Mouse (Mus musculus) testis, adult 2 months (tissue): Measurements from ENCODE around the gene Zfp668.

ENCODE experiments used
- CTCF ChIP-seq: fragments of 200-500 bp; IDR thresholded peaks from 2 replicates; pipeline ENCODE4 v1.5.1; 2012; ENCODE audit warnings: low read depth, mild to moderate bottlenecking, inconsistent platforms, low read length, moderate library complexity; ENCODE audit not compliant: control insufficient read depth, insufficient read depth, insufficient replicate concordance
- POLR2A ChIP-seq: fragments of 200-500 bp; IDR thresholded peaks from 2 replicates; pipeline ENCODE4 v1.6.1; 2012; ENCODE audit warnings: low read depth, mild to moderate bottlenecking, inconsistent platforms, low read length, moderate library complexity; ENCODE audit not compliant: control insufficient read depth

- TF ChIP-seq POLR2A = no peak
- TF ChIP-seq CTCF = no peak
Observed at GRCm38 (mm10) chr7:127858258-127858657, 18.4 kb downstream of the Zfp668 start.
